Mouse (Mus musculus): ENCODE measurements around the gene Ttll6.
"Not testable (repeated sequence)": the region's sequence is repeated elsewhere in the genome, so short reads cannot be mapped to it uniquely, and the experiment has no call there.

The Ttll6 gene

GRCm38 (mm10) chr11:96115416-96115815, 18.2 kb upstream of the Ttll6 start:
- no peak overlapping the region for H3K4me3 ChIP-seq (replicated peaks; ENCODE audit: low read length)
- no peaks in the 10 kb centered on the region for H3K9me3 ChIP-seq (ENCODE audit: low read length)
- H3K27me3 ChIP-seq (ENCODE audit: insufficient read depth, low read length), result no peaks in the 10 kb centered on the region
- no peaks in the 10 kb centered on the region for H3K36me3 ChIP-seq (ENCODE audit: insufficient read depth, low read length)
- TF ChIP-seq CTCF (conservative IDR thresholded peaks at IDR 0.05; ENCODE audit: low read length) (no peak), NANOG (IDR thresholded peaks at IDR 0.05; ENCODE audit: borderline replicate concordance, low read length) (no peak; the same call in 1 of the 2 replicates), POU5F1 (IDR thresholded peaks at IDR 0.05; ENCODE audit: borderline replicate concordance, low read length) (no peak)
- H3K4me1 ChIP-seq (replicated peaks; ENCODE audit: low read depth, low read length), result peaks cover 57% of the 10 kb centered on the region

- TF ChIP-seq POU5F1 (IDR thresholded peaks at IDR 0.05; ENCODE audit: borderline replicate concordance, low read length) (no peak), CTCF (conservative IDR thresholded peaks at IDR 0.05; ENCODE audit: low read length) (no peak), NANOG (IDR thresholded peaks at IDR 0.05; ENCODE audit: borderline replicate concordance, low read length) (no peak)
- Histone ChIP-seq H3K4me1 (replicated peaks; ENCODE audit: low read depth, low read length) (peaks cover 57% of the 10 kb centered on the region), H3K27me3 (ENCODE audit: insufficient read depth, low read length) (no peaks in the 10 kb centered on the region), H3K4me3 (replicated peaks; ENCODE audit: low read length) (no peak overlapping the region), H3K9me3 (ENCODE audit: low read length) (no peaks in the 10 kb centered on the region), H3K36me3 (ENCODE audit: insufficient read depth, low read length) (no peaks in the 10 kb centered on the region)
Observed at GRCm38 (mm10) chr11:96116116-96116515, 17.5 kb upstream of the Ttll6 start.

- H3K9me3 ChIP-seq (ENCODE audit: low read length); H3K36me3 ChIP-seq (ENCODE audit: insufficient read depth, low read length); H3K4me3 ChIP-seq (replicated peaks; ENCODE audit: low read length); H3K27me3 ChIP-seq (ENCODE audit: insufficient read depth, low read length): not testable (repeated sequence)
- H3K4me1 ChIP-seq (replicated peaks; ENCODE audit: low read depth, low read length), result peaks cover 52% of the 10 kb centered on the region
Observed at GRCm38 (mm10) chr11:96116925-96117324, 16.7 kb upstream of the Ttll6 start.

GRCm38 (mm10) chr11:96119401-96119800, 14.2 kb upstream of the Ttll6 start:
- Histone ChIP-seq H3K4me1 (replicated peaks; ENCODE audit: low read depth, low read length) (peaks cover 38% of the 10 kb centered on the region), H3K36me3 (ENCODE audit: insufficient read depth, low read length) (no peaks in the 10 kb centered on the region), H3K9me3 (ENCODE audit: low read length) (no peaks in the 10 kb centered on the region), H3K4me3 (replicated peaks; ENCODE audit: low read length) (no peak overlapping the region), H3K27me3 (ENCODE audit: insufficient read depth, low read length) (peaks cover 11% of the 10 kb centered on the region; the same call in 1 of the 2 replicates)
- TF ChIP-seq POU5F1 (IDR thresholded peaks at IDR 0.05; ENCODE audit: borderline replicate concordance, low read length) (no peak), CTCF (conservative IDR thresholded peaks at IDR 0.05; ENCODE audit: low read length) (no peak), NANOG (IDR thresholded peaks at IDR 0.05; ENCODE audit: borderline replicate concordance, low read length) (no peak)

- not testable (repeated sequence) for H3K9me3 ChIP-seq (ENCODE audit: low read length); H3K36me3 ChIP-seq (ENCODE audit: insufficient read depth, low read length); H3K4me3 ChIP-seq (replicated peaks; ENCODE audit: low read length)
- Histone ChIP-seq H3K4me1 (replicated peaks; ENCODE audit: low read depth, low read length) (peaks cover 35% of the 10 kb centered on the region), H3K27me3 (ENCODE audit: insufficient read depth, low read length) (peaks cover 13% of the 10 kb centered on the region; the same call in 1 of the 2 replicates)
Observed at GRCm38 (mm10) chr11:96122806-96123205, 10.8 kb upstream of the Ttll6 start.

- peaks cover 13% of the 10 kb centered on the region; the same call in 1 of the 2 replicates for H3K27me3 ChIP-seq (ENCODE audit: insufficient read depth, low read length)
- no peaks in the 10 kb centered on the region for H3K36me3 ChIP-seq (ENCODE audit: insufficient read depth, low read length)
- H3K4me3 ChIP-seq (replicated peaks; ENCODE audit: low read length), result peak overlapping the region; percentile 83
- H3K9me3 ChIP-seq (ENCODE audit: low read length), result no peaks in the 10 kb centered on the region
- peaks cover 47% of the 10 kb centered on the region for H3K4me1 ChIP-seq (replicated peaks; ENCODE audit: low read depth, low read length)
- no peak for TF ChIP-seq NANOG (IDR thresholded peaks at IDR 0.05; ENCODE audit: borderline replicate concordance, low read length)
- TF ChIP-seq POU5F1 (IDR thresholded peaks at IDR 0.05; ENCODE audit: borderline replicate concordance, low read length), result no peak
- TF ChIP-seq CTCF (conservative IDR thresholded peaks at IDR 0.05; ENCODE audit: low read length), result no peak
Observed at GRCm38 (mm10) chr11:96124052-96124914, 9.3 kb upstream of the Ttll6 start.

GRCm38 (mm10) chr11:96130606-96131005, 3.0 kb upstream of the Ttll6 start:
- Histone ChIP-seq H3K36me3 (ENCODE audit: insufficient read depth, low read length) (no peaks in the 10 kb centered on the region), H3K4me1 (replicated peaks; ENCODE audit: low read depth, low read length) (peaks cover 86% of the 10 kb centered on the region), H3K9me3 (ENCODE audit: low read length) (no peaks in the 10 kb centered on the region), H3K4me3 (replicated peaks; ENCODE audit: low read length) (peak overlapping the region; percentile 17; the same call in 1 of the 2 replicates), H3K27me3 (ENCODE audit: insufficient read depth, low read length) (peaks cover 5% of the 10 kb centered on the region; the same call in 1 of the 2 replicates)
- TF ChIP-seq NANOG (IDR thresholded peaks at IDR 0.05; ENCODE audit: borderline replicate concordance, low read length), result no peak

GRCm38 (mm10) chr11:96135847-96136246, 2.3 kb downstream of the Ttll6 start:
- H3K36me3 ChIP-seq (ENCODE audit: insufficient read depth, low read length), result no peaks in the 10 kb centered on the region
- H3K4me3 ChIP-seq (replicated peaks; ENCODE audit: low read length), result peak overlapping the region; percentile 45
- H3K27me3 ChIP-seq (ENCODE audit: insufficient read depth, low read length), result peaks cover 15% of the 10 kb centered on the region; the same call in 1 of the 2 replicates
- H3K9me3 ChIP-seq (ENCODE audit: low read length), result no peaks in the 10 kb centered on the region
- peaks cover 68% of the 10 kb centered on the region for H3K4me1 ChIP-seq (replicated peaks; ENCODE audit: low read depth, low read length)
- TF ChIP-seq CTCF (conservative IDR thresholded peaks at IDR 0.05; ENCODE audit: low read length) (no peak), NANOG (IDR thresholded peaks at IDR 0.05; ENCODE audit: borderline replicate concordance, low read length) (no peak), POU5F1 (IDR thresholded peaks at IDR 0.05; ENCODE audit: borderline replicate concordance, low read length) (no peak)

- H3K4me3 ChIP-seq (replicated peaks; ENCODE audit: low read length), result no peak overlapping the region
- peaks cover 22% of the 10 kb centered on the region for H3K27me3 ChIP-seq (ENCODE audit: insufficient read depth, low read length)
- no peak for TF ChIP-seq CTCF (conservative IDR thresholded peaks at IDR 0.05; ENCODE audit: low read length)
- no peak for TF ChIP-seq NANOG (IDR thresholded peaks at IDR 0.05; ENCODE audit: borderline replicate concordance, low read length)
- TF ChIP-seq POU5F1 (IDR thresholded peaks at IDR 0.05; ENCODE audit: borderline replicate concordance, low read length), result no peak
- H3K36me3 ChIP-seq (ENCODE audit: insufficient read depth, low read length), result no peaks in the 10 kb centered on the region
- H3K4me1 ChIP-seq (replicated peaks; ENCODE audit: low read depth, low read length), result peaks cover 69% of the 10 kb centered on the region
- H3K9me3 ChIP-seq (ENCODE audit: low read length), result no peaks in the 10 kb centered on the region
Observed at GRCm38 (mm10) chr11:96140726-96141175, 7.2 kb downstream of the Ttll6 start.

Measured in E14TG2a.4 (cell line).